Mouse (Mus musculus) liver, embryonic 14.5 days (tissue): Measurements from ENCODE around the gene Gm436. TPM values are rescaled to one million over a fixed set of nuclear protein-coding genes. Genes with fewer than 3 reads are reported as not detected.

ENCODE experiments used
- ATAC-seq: fragments of 200-750 bp; cut with Nextera tagmentation; 2 replicates; pipeline ENCODE4 v1.8.0; 2017; ENCODE audit warnings: moderate number of reproducible peaks, mild to moderate bottlenecking, moderate library complexity; ENCODE audit not compliant: insufficient read depth
- DNase-seq, 3 experiments: peaks; one replicate each; pipeline ENCODE4 v3.0.0-alpha.2; 2012 to 2013; ENCODE audit warnings: low read depth in 3 of 3, low spot score in 3 of 3
- H3K27ac ChIP-seq: fragments of 300-500 bp; sonication (generic); 2 replicates; pipeline ENCODE4 v1.5.1; 2014; ENCODE audit warnings: moderate library complexity, mild to moderate bottlenecking, control low read depth, inconsistent platforms
- H3K27me3 ChIP-seq: fragments of 300-500 bp; sonication (generic); 2 replicates; pipeline ENCODE4 v1.6.1; 2014; ENCODE audit warnings: mild to moderate bottlenecking, low read length, moderate library complexity; ENCODE audit not compliant: control insufficient read depth, insufficient read depth
- H3K36me3 ChIP-seq: fragments of 300-500 bp; sonication (generic); replicated peaks from 2 replicates; pipeline ENCODE4 v1.6.1; 2014; ENCODE audit warnings: low read depth; ENCODE audit not compliant: control insufficient read depth, insufficient read depth
- H3K4me1 ChIP-seq, 2 experiments: fragments of 200-500 bp in 1 of 2; fragments of 300-500 bp in 1 of 2; sonication (generic) in 1 of 2; replicated peaks; 2 replicates each; pipeline ENCODE4 v1.6.1; 2012 to 2014; ENCODE audit warnings: antibody characterized with exemption in 1 of 2, inconsistent platforms in 1 of 2, low read length in 1 of 2; ENCODE audit not compliant: control insufficient read depth in 2 of 2, insufficient read depth in 2 of 2
- H3K4me2 ChIP-seq: fragments of 300-500 bp; sonication (generic); 2 replicates; pipeline ENCODE4 v1.6.1; 2014; ENCODE audit warnings: low read depth, mild to moderate bottlenecking, control low read depth, moderate library complexity
- H3K4me3 ChIP-seq, 2 experiments: fragments of 200-500 bp in 1 of 2; fragments of 300-500 bp in 1 of 2; sonication (generic) in 1 of 2; 2 replicates each; pipeline ENCODE4 v1.5.1; 2012 to 2014; ENCODE audit warnings: low read depth in 2 of 2, low read length in 2 of 2, mild to moderate bottlenecking in 2 of 2, control low read depth in 1 of 2, inconsistent platforms in 1 of 2, moderate library complexity in 1 of 2; ENCODE audit not compliant: insufficient read depth in 1 of 2
- H3K9ac ChIP-seq: fragments of 300-500 bp; sonication (generic); replicated peaks from 2 replicates; pipeline ENCODE4 v1.6.1; 2014; ENCODE audit warnings: mild to moderate bottlenecking, control low read depth, moderate library complexity
- H3K9me3 ChIP-seq: fragments of 300-500 bp; sonication (generic); 2 replicates; pipeline ENCODE4 v1.6.1; 2016; ENCODE audit warnings: low read length, mixed read lengths; ENCODE audit not compliant: control insufficient read depth
- CTCF ChIP-seq: IDR thresholded peaks from 2 replicates; pipeline ENCODE4 v1.5.1; 2016; ENCODE audit warnings: antibody characterized with exemption, low read depth, control low read depth
- EP300 ChIP-seq: IDR thresholded peaks from 2 replicates; pipeline ENCODE4 v1.6.1; 2016; ENCODE audit warnings: antibody characterized with exemption, low read depth
- WGBS: fragments of 180-500 bp; shearing (Covaris S2); extraction: QIAGEN DNeasy Blood & Tissue Kit; methylation state at CpG from one replicate; pipeline ENCODE4 v1.1.7; 2014; ENCODE audit not compliant: insufficient replicate concordance; 5-methylcytosine and 5-hydroxymethylcytosine counted together
- polyA plus RNA-seq, 2 experiments: library from polyadenylated mRNA; depleted of rRNA in 1 of 2; stranded (reverse) in 1 of 2; unstranded in 1 of 2; fragments of >200 nt; fragmentation: Nextera tagmentation in 1 of 2; extraction: Ambion mirVana in 1 of 2; gene quantifications; 2 replicates each; pipeline versions ENCODE4 v1.2.1 to v1.2.3; 2012 to 2014

Gene Gm436
- not detected in 2 replicates for polyA plus RNA-seq (2012; rRNA removed)
- not detected in 2 replicates for polyA plus RNA-seq (2014; fragmentation: Nextera tagmentation; extraction: Ambion mirVana)

DNA sequence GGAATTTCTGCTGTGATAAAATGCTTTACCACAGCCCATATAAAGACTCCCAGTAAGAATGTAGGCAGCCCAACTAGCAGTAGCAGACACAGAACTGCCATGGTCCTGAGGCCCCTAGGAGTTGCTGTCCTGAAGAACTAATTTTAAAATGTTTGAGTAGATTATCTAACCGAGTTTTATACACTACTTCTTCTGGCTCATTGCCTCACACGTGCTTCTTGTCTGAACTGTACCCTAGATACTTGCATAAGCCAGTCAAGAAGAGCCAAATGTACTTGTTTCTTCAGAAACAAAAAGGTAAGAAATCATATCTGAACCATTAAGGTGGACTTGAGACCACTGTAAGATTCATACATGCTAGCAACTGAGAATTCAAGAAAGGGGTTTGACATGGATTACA, at the start of gene Gm436:
Gene Gm436, minus strand, starts transcription at position 101 of the 400 bp plus-strand sequence.
- Histone ChIP-seq H3K27me3 (no peaks in the 10 kb centered on the region), H3K36me3 (no peaks in the 10 kb centered on the region), H3K4me3 (no peak within 1 kb of the TSS), H3K27ac (no peak within 1 kb of the TSS), H3K4me2 (no peak within 1 kb of the TSS), H3K9ac (no peak within 1 kb of the TSS), H3K9me3 (no peaks in the 10 kb centered on the region), H3K4me1 (no peaks in the 10 kb centered on the region)
- TF ChIP-seq EP300: no peak
- TF ChIP-seq CTCF: no peak
- WGBS: 37% methylated on average over 2 of the region's 2 CpGs
- ATAC-seq (no peak), DNase-seq (no peak)

DNA sequence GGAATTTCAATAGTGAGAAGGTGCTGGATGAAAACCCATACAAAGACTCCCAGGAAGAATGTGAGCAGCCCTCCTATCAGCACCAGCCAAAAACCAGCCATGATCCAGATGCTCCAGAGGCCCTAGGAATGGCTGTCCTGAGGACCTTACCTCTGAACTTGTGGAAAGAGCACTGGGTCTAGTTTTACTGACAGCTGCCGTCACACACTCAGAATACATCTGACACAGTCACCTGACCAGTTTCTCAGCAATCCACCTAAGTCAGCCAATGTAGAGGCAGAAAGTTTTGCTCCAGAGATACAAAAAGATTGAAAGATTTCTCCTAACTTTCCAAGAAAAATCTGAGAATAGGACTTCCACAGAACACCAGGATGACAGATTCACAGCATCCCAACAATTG, 35.1 kb upstream of the Gm436 start, which contains the start of gene Gm13178:
Gene Gm13178, minus strand, starts transcription at position 101 of the 400 bp plus-strand sequence.
- TF ChIP-seq EP300 (no peak), CTCF (no peak)
- H3K4me1 ChIP-seq: no peaks in the 10 kb centered on the region
- no peaks in the 10 kb centered on the region for H3K27me3 ChIP-seq
- H3K36me3 ChIP-seq: no peaks in the 10 kb centered on the region
- no peak for DNase-seq
- H3K4me2 ChIP-seq: no peak within 1 kb of the TSS
- H3K27ac ChIP-seq: no peak within 1 kb of the TSS
- no peak within 1 kb of the TSS for H3K9ac ChIP-seq
- 67% methylated on average over 1 of the region's 1 CpGs for WGBS
- no peaks in the 10 kb centered on the region for H3K9me3 ChIP-seq
- no peak for ATAC-seq
- no peak within 1 kb of the TSS for H3K4me3 ChIP-seq

DNA sequence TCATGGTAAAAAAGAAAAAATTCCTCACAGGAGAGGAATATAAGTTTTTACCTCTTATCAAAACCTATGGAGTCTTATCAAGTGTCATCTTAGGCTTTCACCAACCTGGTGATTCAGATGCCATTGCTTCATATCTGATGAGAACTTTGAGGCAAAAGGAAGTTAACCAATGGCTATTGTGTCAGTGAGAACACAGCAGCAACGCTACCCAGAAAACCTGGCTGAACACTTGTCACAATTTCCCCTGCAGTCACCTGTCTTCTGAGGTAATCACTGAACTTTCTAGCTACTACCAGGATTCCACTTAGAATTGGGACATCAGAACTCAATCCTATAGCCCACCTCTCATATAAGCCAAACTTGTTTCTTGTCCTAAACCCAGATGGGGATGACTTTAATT, 33.5 kb upstream of the Gm436 start:
- no peak overlapping the region for H3K27ac ChIP-seq
- H3K36me3 ChIP-seq: no peaks in the 10 kb centered on the region
- 64% methylated on average over 1 of the region's 1 CpGs for WGBS
- H3K27me3 ChIP-seq: no peaks in the 10 kb centered on the region
- TF ChIP-seq EP300 (no peak), CTCF (no peak)
- no peak overlapping the region for H3K9ac ChIP-seq
- H3K4me1 ChIP-seq: no peaks in the 10 kb centered on the region
- H3K4me3 ChIP-seq: no peak overlapping the region
- no peak for ATAC-seq
- H3K9me3 ChIP-seq: no peaks in the 10 kb centered on the region
- no peak overlapping the region for H3K4me2 ChIP-seq
- no peak for DNase-seq

DNA sequence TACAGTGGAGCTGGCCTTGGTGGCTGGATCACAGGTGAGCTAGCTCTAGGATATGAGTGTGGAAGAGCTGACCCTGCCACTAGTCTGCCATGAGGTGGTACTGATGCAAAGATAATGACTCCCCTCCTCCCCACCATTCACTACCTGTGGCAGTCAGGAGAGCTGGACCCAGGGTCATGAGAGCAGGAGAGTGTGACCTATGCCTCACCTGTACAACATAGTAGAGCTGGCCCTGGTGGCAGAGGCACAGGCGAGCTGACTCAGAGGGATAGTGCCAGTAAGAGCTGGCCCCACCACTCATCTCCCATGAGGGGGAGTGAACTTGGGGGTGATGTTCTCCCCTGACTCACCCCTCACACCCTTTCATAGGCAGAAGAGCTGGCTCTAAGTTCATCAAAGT, 32.1 kb upstream of the Gm436 start:
- Histone ChIP-seq H3K4me3 (no peak overlapping the region), H3K9me3 (no peaks in the 10 kb centered on the region), H3K36me3 (no peaks in the 10 kb centered on the region), H3K9ac (no peak overlapping the region), H3K27ac (no peak overlapping the region), H3K4me1 (no peaks in the 10 kb centered on the region), H3K4me2 (no peak overlapping the region), H3K27me3 (no peaks in the 10 kb centered on the region)
- ATAC-seq (no peak), DNase-seq (no peak)
- WGBS: 47% methylated on average over 1 of the region's 1 CpGs
- no peak for TF ChIP-seq EP300
- no peak for TF ChIP-seq CTCF

DNA sequence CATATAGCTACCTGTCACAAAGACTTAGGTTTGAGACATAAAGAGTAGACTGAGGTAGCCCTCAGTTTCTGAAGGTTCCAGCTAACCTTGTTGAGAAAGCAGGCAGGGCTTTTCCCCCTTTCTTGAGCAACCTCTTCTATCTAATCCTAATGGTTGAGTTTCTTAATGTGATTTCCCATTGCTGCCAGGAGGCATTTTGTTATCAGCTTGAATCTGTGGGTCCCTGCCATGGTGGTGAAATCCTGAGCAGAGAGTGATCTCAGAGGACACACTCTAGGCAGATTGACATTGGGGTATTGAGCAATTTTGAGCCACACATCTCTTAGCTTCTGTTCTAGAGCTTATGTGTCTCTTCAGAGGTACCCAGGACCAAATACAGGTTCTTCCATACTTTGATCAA, 47.9 kb downstream of the Gm436 start:
- ATAC-seq (no peak), DNase-seq (no peak)
- Histone ChIP-seq H3K4me1 (no peaks in the 10 kb centered on the region), H3K4me2 (no peak overlapping the region), H3K9ac (no peak overlapping the region), H3K9me3 (no peaks in the 10 kb centered on the region; the same call in 1 of the 2 replicates), H3K4me3 (no peak overlapping the region), H3K27ac (no peak overlapping the region), H3K36me3 (no peaks in the 10 kb centered on the region), H3K27me3 (no peaks in the 10 kb centered on the region)
- TF ChIP-seq CTCF: no peak
- no peak for TF ChIP-seq EP300

Other genes starting within 250 kb of the Gm436 start
- not detected in 2 replicates for gene 1700012P22Rik, start 247.6 kb downstream of the Gm436 start, polyA plus RNA-seq (2012; rRNA removed)
- not detected in 2 replicates for gene 1700012P22Rik, start 247.6 kb downstream of the Gm436 start, polyA plus RNA-seq (2014; fragmentation: Nextera tagmentation; extraction: Ambion mirVana)
- not detected in 2 replicates for gene Gm9944, start 233.1 kb downstream of the Gm436 start, polyA plus RNA-seq (2012; rRNA removed)
- gene Gm9944, start 233.1 kb downstream of the Gm436 start, polyA plus RNA-seq (2014; fragmentation: Nextera tagmentation; extraction: Ambion mirVana): not detected in 2 replicates
- not detected in 2 replicates for gene Aadacl3, start 222.6 kb downstream of the Gm436 start, polyA plus RNA-seq (2012; rRNA removed)
- not detected in 2 replicates for gene Aadacl3, start 222.6 kb downstream of the Gm436 start, polyA plus RNA-seq (2014; fragmentation: Nextera tagmentation; extraction: Ambion mirVana)
- not detected in 2 replicates for gene 9430007A20Rik, start 166.5 kb downstream of the Gm436 start, polyA plus RNA-seq (2012; rRNA removed)
- gene 9430007A20Rik, start 166.5 kb downstream of the Gm436 start, polyA plus RNA-seq (2014; fragmentation: Nextera tagmentation; extraction: Ambion mirVana): not detected in 2 replicates
- gene Gm13124, start 121.2 kb downstream of the Gm436 start, polyA plus RNA-seq (2012; rRNA removed): not detected in 2 replicates
- not detected in 2 replicates for gene Gm13124, start 121.2 kb downstream of the Gm436 start, polyA plus RNA-seq (2014; fragmentation: Nextera tagmentation; extraction: Ambion mirVana)
- not detected in 2 replicates for gene Aadacl4, start 72.7 kb downstream of the Gm436 start, polyA plus RNA-seq (2012; rRNA removed)
- gene Aadacl4, start 72.7 kb downstream of the Gm436 start, polyA plus RNA-seq (2014; fragmentation: Nextera tagmentation; extraction: Ambion mirVana): not detected in 2 replicates
- not detected in 2 replicates for gene Gm13178, start 35.0 kb upstream of the Gm436 start, polyA plus RNA-seq (2012; rRNA removed)
- gene Gm13178, start 35.0 kb upstream of the Gm436 start, polyA plus RNA-seq (2014; fragmentation: Nextera tagmentation; extraction: Ambion mirVana): not detected in 2 replicates
- not detected in 2 replicates for gene Gm438, start 100.2 kb upstream of the Gm436 start, polyA plus RNA-seq (2012; rRNA removed)
- gene Gm438, start 100.2 kb upstream of the Gm436 start, polyA plus RNA-seq (2014; fragmentation: Nextera tagmentation; extraction: Ambion mirVana): not detected in 2 replicates
- 12.5 and 15.8 TPM in 2 replicates for gene Dhrs3, start 206.5 kb upstream of the Gm436 start, polyA plus RNA-seq (2012; rRNA removed)
- 21.3 and 23.9 TPM in 2 replicates for gene Dhrs3, start 206.5 kb upstream of the Gm436 start, polyA plus RNA-seq (2014; fragmentation: Nextera tagmentation; extraction: Ambion mirVana)